Mouse (Mus musculus): Measurements from ENCODE around the gene Prl8a2. TPM values are rescaled to one million over a fixed set of nuclear protein-coding genes. Genes with fewer than 3 reads are reported as not detected.

Prl8a2 gene
- polyA plus RNA-seq (2015; fragmentation: Nextera tagmentation; extraction: Ambion mirVana): not detected in 2 replicates

DNA sequence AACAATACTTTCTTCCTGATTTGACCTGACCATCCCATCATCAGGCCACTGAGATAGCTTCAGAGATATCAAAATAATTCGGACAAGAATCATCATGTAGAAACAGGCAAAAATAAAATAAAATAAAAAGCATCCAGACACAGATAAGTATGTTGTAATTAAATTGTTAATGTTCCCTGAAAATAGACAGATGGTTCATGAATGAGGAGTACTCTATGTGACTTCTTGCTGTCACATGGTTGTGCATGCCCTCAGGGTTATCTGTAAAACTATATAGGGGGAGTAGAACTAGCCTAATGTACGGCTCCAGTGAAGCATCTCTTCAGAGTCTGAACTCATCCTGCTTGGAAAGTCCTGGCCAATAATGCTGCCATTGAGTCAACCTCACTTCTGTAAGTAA is at the start of gene Prl8a2:
TSS of gene Prl8a2 (plus strand) at position 301 of the 400 bp plus-strand sequence.
- DNase-seq: no peak
- Histone ChIP-seq H3K27ac (no peak within 1 kb of the TSS), H3K4me2 (no peak within 1 kb of the TSS), H3K4me1 (replicated peaks) (no peaks in the 10 kb centered on the region), H3K9ac (no peak within 1 kb of the TSS), H3K9me3 (replicated peaks) (no peaks in the 10 kb centered on the region), H3K36me3 (no peaks in the 10 kb centered on the region), H3K27me3 (no peaks in the 10 kb centered on the region), H3K4me3 (replicated peaks) (no peak within 1 kb of the TSS)
- WGBS (ENCODE audit: insufficient replicate concordance): 48% methylated on average over 2 of the region's 2 CpGs
- ATAC-seq (ENCODE audit: low read depth): no peak

- Histone ChIP-seq H3K4me3 (replicated peaks) (no peak within 1 kb of the TSS), H3K4me2 (no peak within 1 kb of the TSS), H3K27me3 (no peaks in the 10 kb centered on the region), H3K27ac (no peak within 1 kb of the TSS), H3K4me1 (replicated peaks) (no peaks in the 10 kb centered on the region), H3K36me3 (no peaks in the 10 kb centered on the region), H3K9me3 (replicated peaks) (no peaks in the 10 kb centered on the region), H3K9ac (no peak within 1 kb of the TSS)
- WGBS (ENCODE audit: insufficient replicate concordance): 63% methylated on average over 7 of the region's 7 CpGs
- DNase-seq: no peak
- no peak for ATAC-seq (ENCODE audit: low read depth)
These were observed 32.9 kb upstream of the Prl8a2 start, which contains the start of gene Prl6a1 for GRCm38 (mm10) chr13:27312334-27313225. Gene Prl6a1, plus strand, starts transcription at chr13:27312627.

- Histone ChIP-seq H3K4me2 (no peak overlapping the region), H3K36me3 (no peaks in the 10 kb centered on the region), H3K9me3 (replicated peaks) (no peaks in the 10 kb centered on the region), H3K27me3 (no peaks in the 10 kb centered on the region), H3K4me1 (replicated peaks) (no peaks in the 10 kb centered on the region), H3K4me3 (replicated peaks) (no peak overlapping the region), H3K9ac (no peak overlapping the region), H3K27ac (no peak overlapping the region)
- 43% methylated on average over 1 of the region's 1 CpGs for WGBS (ENCODE audit: insufficient replicate concordance)
- DNase-seq (no peak), ATAC-seq (ENCODE audit: low read depth) (no peak)
These were observed 10.5 kb upstream of the Prl8a2 start for GRCm38 (mm10) chr13:27334989-27335388.

DNA sequence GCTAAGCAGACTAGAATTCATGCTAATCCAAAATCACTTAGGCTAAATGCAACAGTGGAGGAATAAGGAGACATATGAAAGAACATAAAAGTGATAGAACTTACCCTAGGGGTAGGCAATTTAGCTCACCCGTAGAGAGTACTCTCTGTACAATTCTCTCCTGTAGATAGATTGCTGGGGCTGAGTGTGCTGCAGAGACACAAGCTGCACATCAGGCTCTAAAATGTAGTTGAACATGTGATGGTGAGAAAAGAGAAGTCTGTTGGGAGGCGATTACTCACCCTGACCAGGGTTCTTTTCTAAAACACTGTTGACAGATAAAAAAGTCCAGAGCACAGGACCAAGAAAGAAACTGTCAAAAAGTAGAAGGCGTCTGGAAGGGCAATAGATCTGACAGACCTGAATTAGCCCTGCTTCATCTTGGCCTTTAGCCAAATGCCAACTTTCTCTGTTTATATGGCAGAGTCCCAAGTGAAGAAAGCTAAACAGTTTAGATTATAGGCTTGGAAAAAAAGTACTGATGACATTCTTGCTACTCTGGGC is 2.7 kb upstream of the Prl8a2 start:
- H3K4me2 ChIP-seq: no peak overlapping the region
- 57% methylated on average over 3 of the region's 3 CpGs for WGBS (ENCODE audit: insufficient replicate concordance)
- no peaks in the 10 kb centered on the region for H3K9me3 ChIP-seq (replicated peaks)
- H3K9ac ChIP-seq: no peak overlapping the region
- H3K27ac ChIP-seq: no peak overlapping the region
- H3K36me3 ChIP-seq: no peaks in the 10 kb centered on the region
- no peak for DNase-seq
- H3K4me3 ChIP-seq (replicated peaks): no peak overlapping the region
- H3K27me3 ChIP-seq: no peaks in the 10 kb centered on the region
- no peak for ATAC-seq (ENCODE audit: low read depth)
- H3K4me1 ChIP-seq (replicated peaks): no peaks in the 10 kb centered on the region

GRCm38 (mm10) chr13:27390746-27391145 is 45.3 kb downstream of the Prl8a2 start, which contains the start of gene Prl2b1:
Gene Prl2b1, minus strand, starts transcription at chr13:27390846.
- no peak within 1 kb of the TSS for H3K27ac ChIP-seq
- WGBS (ENCODE audit: insufficient replicate concordance): 64% methylated on average over 6 of the region's 6 CpGs
- H3K9me3 ChIP-seq (replicated peaks): no peaks in the 10 kb centered on the region
- H3K9ac ChIP-seq: no peak within 1 kb of the TSS
- H3K27me3 ChIP-seq: no peaks in the 10 kb centered on the region
- no peaks in the 10 kb centered on the region for H3K4me1 ChIP-seq (replicated peaks)
- DNase-seq (no peak), ATAC-seq (ENCODE audit: low read depth) (no peak)
- no peaks in the 10 kb centered on the region for H3K36me3 ChIP-seq
- no peak within 1 kb of the TSS for H3K4me2 ChIP-seq
- H3K4me3 ChIP-seq (replicated peaks): no peak within 1 kb of the TSS

GRCm38 (mm10) chr13:27399061-27399724 is 53.7 kb downstream of the Prl8a2 start:
- Histone ChIP-seq H3K9ac (no peak overlapping the region), H3K27ac (no peak overlapping the region), H3K4me1 (replicated peaks) (no peaks in the 10 kb centered on the region), H3K9me3 (replicated peaks) (no peaks in the 10 kb centered on the region), H3K36me3 (no peaks in the 10 kb centered on the region), H3K4me2 (no peak overlapping the region), H3K4me3 (replicated peaks) (no peak overlapping the region), H3K27me3 (no peaks in the 10 kb centered on the region)
- WGBS (ENCODE audit: insufficient replicate concordance): 79% methylated on average over 7 of the region's 7 CpGs
- DNase-seq (no peak), ATAC-seq (ENCODE audit: low read depth) (no peak)

Other genes starting within 250 kb of the Prl8a2 start
- gene Prl3d2, start 224.0 kb upstream of the Prl8a2 start, polyA plus RNA-seq (2015; fragmentation: Nextera tagmentation; extraction: Ambion mirVana): not detected in 2 replicates
- gene Prl3d3, start 188.9 kb upstream of the Prl8a2 start, polyA plus RNA-seq (2015; fragmentation: Nextera tagmentation; extraction: Ambion mirVana): not detected in 2 replicates
- not detected in 2 replicates for gene Prl3c1, start 149.0 kb upstream of the Prl8a2 start, polyA plus RNA-seq (2015; fragmentation: Nextera tagmentation; extraction: Ambion mirVana)
- gene Prl3b1, start 103.8 kb upstream of the Prl8a2 start, polyA plus RNA-seq (2015; fragmentation: Nextera tagmentation; extraction: Ambion mirVana): not detected in 2 replicates
- not detected in 2 replicates for gene Prl3a1, start 86.2 kb upstream of the Prl8a2 start, polyA plus RNA-seq (2015; fragmentation: Nextera tagmentation; extraction: Ambion mirVana)
- gene Prl6a1, start 33.0 kb upstream of the Prl8a2 start, polyA plus RNA-seq (2015; fragmentation: Nextera tagmentation; extraction: Ambion mirVana): not detected in 2 replicates
- gene Prl2b1, start 45.2 kb downstream of the Prl8a2 start, polyA plus RNA-seq (2015; fragmentation: Nextera tagmentation; extraction: Ambion mirVana): not detected in 2 replicates
- not detected in 2 replicates for gene Prl8a6, start 93.0 kb downstream of the Prl8a2 start, polyA plus RNA-seq (2015; fragmentation: Nextera tagmentation; extraction: Ambion mirVana)
- gene Prl8a8, start 167.5 kb downstream of the Prl8a2 start, polyA plus RNA-seq (2015; fragmentation: Nextera tagmentation; extraction: Ambion mirVana): not detected in 2 replicates
- not detected in 2 replicates for gene Prl8a9, start 218.9 kb downstream of the Prl8a2 start, polyA plus RNA-seq (2015; fragmentation: Nextera tagmentation; extraction: Ambion mirVana)
- gene Prl8a1, start 236.5 kb downstream of the Prl8a2 start, polyA plus RNA-seq (2015; fragmentation: Nextera tagmentation; extraction: Ambion mirVana): not detected in 2 replicates